Mouse (Mus musculus) neutrophil, adult 83 days (primary cell): ENCODE data around the gene Pygl. TPM values are rescaled to one million over a fixed set of nuclear protein-coding genes. Genes with fewer than 3 reads are reported as not detected.

Experiments used
- total RNA-seq, 2 experiments: library from RNA; stranded (reverse); gene quantifications; one replicate each; pipeline ENCODE4 v1.2.4; 2023

Pygl gene
- 100 to 1,000 TPM; 654 to 729 TPM for total RNA-seq

GRCm38 (mm10) chr12:70231294-70231693 is at the start of gene Pygl:
Pygl (minus strand) TSS chr12:70231488.

DNA sequence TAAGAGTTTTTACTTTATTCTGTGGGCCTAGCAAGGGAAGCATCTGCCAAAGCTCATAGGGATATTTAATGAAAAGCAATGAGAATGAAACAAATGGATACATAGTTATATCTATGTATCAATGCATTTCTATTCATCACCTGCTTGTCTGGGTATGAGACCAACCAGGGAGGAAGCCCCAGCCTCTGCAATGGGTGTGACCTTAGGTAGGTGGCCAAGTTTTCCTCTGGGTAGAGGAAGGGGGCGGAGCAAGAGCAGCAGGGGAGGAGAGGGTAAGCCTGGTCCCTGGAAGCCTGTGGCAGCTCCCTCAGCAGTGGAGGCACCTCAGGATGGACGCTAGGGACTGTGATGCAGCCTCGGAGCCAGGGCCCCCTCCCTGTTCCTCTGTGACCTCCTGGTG is 77.4 kb downstream of the Pygl start, which contains the start of gene Abhd12b:
Gene Abhd12b, plus strand, starts transcription at position 301 of the 400 bp plus-strand sequence.

Other genes with a start within 250 kb of the Pygl start
- gene Sav1, start 244.5 kb downstream of the Pygl start, total RNA-seq = 10 to 100 TPM; 31.7 to 32.4 TPM
- 100 to 1,000 TPM; 274 to 287 TPM for gene Nin, start 117.8 kb downstream of the Pygl start, total RNA-seq
- gene Abhd12b, start 77.3 kb downstream of the Pygl start, total RNA-seq = not detected
- gene Trim9, start 116.1 kb upstream of the Pygl start, total RNA-seq = under 1 TPM; 0.13 to 0.15 TPM
- gene Tmx1, start 221.6 kb upstream of the Pygl start, total RNA-seq = 10 to 100 TPM; 31.9 to 33.7 TPM